In genomic region chr19:43626160-43626559, GRCm38 (mm10) we compare ENCODE assay signal across 16 mouse cellular contexts. TPM values are rescaled to one million over a fixed set of nuclear protein-coding genes. Genes with fewer than 3 reads are reported as not detected.
DNase-seq lines count a peak whose midpoint lies in the region; ATAC-seq and TF ChIP-seq lines count a peak whose summit lies in the region.
"Had no signal": no experiment of that assay in that cellular context is flagged by ENCODE, and none has a peak within 500 bp of the region (broad histone marks: within the 10 kb centered on the region; RNA-seq: fewer than 3 reads in every experiment).

No protein-coding gene starts in this region.

- no peak overlapping the region for H3K4me3 ChIP-seq in hindbrain, embryonic 11.5 days (ENCODE audit: low read depth, low read length)
- no peak overlapping the region for H3K4me3 ChIP-seq in hindbrain, postnatal 0 days (ENCODE audit: low read length)
- H3K4me3 ChIP-seq in neural tube, embryonic 12.5 days, result no peak overlapping the region
- H3K4me3 ChIP-seq in hindbrain, embryonic 13.5 days, result no peak overlapping the region
- H3K4me3 ChIP-seq: erythroblast, embryonic 14.5 days had no signal

- H3K4me2 ChIP-seq in hindbrain, embryonic 11.5 days (replicated peaks; ENCODE audit: low read depth, low read length), result no peak overlapping the region
- H3K4me2 ChIP-seq in hindbrain, postnatal 0 days (ENCODE audit: low read depth, low read length), result no peak overlapping the region
- H3K4me2 ChIP-seq in neural tube, embryonic 12.5 days (replicated peaks), result no peak overlapping the region
- no peak overlapping the region for H3K4me2 ChIP-seq in hindbrain, embryonic 13.5 days

- ATAC-seq in hindbrain, embryonic 11.5 days (ENCODE audit: low FRiP score), result peak; percentile 79; the same call in 1 of the 2 replicates
- ATAC-seq in hindbrain, postnatal 0 days, result no peak
- ATAC-seq in neural tube, embryonic 12.5 days (ENCODE audit: low FRiP score, low read depth), result peak; percentile 82; the same call in 1 of the 2 replicates
- ATAC-seq in hindbrain, embryonic 13.5 days (ENCODE audit: low FRiP score), result peak; percentile 61

- peaks cover 22% of the 10 kb centered on the region for H3K27me3 ChIP-seq in hindbrain, embryonic 11.5 days (ENCODE audit: control insufficient read depth, insufficient read depth, low read length)
- H3K27me3 ChIP-seq in hindbrain, postnatal 0 days (ENCODE audit: insufficient read depth, low read length), result peaks cover 18% of the 10 kb centered on the region
- H3K27me3 ChIP-seq in neural tube, embryonic 12.5 days (replicated peaks), result peaks cover 30% of the 10 kb centered on the region
- H3K27me3 ChIP-seq in hindbrain, embryonic 13.5 days, result peaks cover 45% of the 10 kb centered on the region

- TF ChIP-seq CTCF in hindbrain, postnatal 0 days (IDR thresholded peaks at IDR 0.05; ENCODE audit: low read depth), result no peak

- H3K4me1 ChIP-seq in hindbrain, embryonic 11.5 days (replicated peaks; ENCODE audit: control insufficient read depth, insufficient read depth, low read length), result no peaks in the 10 kb centered on the region
- no peaks in the 10 kb centered on the region for H3K4me1 ChIP-seq in hindbrain, postnatal 0 days (ENCODE audit: insufficient read depth, low read length)
- H3K4me1 ChIP-seq in neural tube, embryonic 12.5 days, result peaks cover 4% of the 10 kb centered on the region; the same call in 1 of the 2 replicates
- peaks cover 10% of the 10 kb centered on the region for H3K4me1 ChIP-seq in hindbrain, embryonic 13.5 days (replicated peaks)

- peak; percentile 42 for DNase-seq in hindbrain, embryonic 11.5 days (ENCODE audit: low spot score)
- no peak for DNase-seq in hindbrain, postnatal 0 days (ENCODE audit: low spot score)
- DNase-seq in neural tube, embryonic 10.5 days (ENCODE audit: extremely low spot score, low spot score), result no peak
- DNase-seq in spleen, adult 18-20 months, result no peak
- DNase-seq in frontal cortex, adult 2 months (ENCODE audit: extremely low spot score in 1 of 2, low spot score in 1 of 2), result no peak
- DNase-seq: adrenal gland, adult 8-10 months; cerebellum, adult 2 months; heart, adult 18-20 months; kidney, postnatal 14 days; right cerebral cortex, postnatal 25 days had no signal

- H3K9ac ChIP-seq in hindbrain, embryonic 11.5 days (ENCODE audit: low read depth, low read length), result no peak overlapping the region
- H3K9ac ChIP-seq in hindbrain, postnatal 0 days (replicated peaks; ENCODE audit: low read length), result no peak overlapping the region
- no peak overlapping the region for H3K9ac ChIP-seq in neural tube, embryonic 12.5 days
- H3K9ac ChIP-seq in hindbrain, embryonic 13.5 days, result no peak overlapping the region

- no peaks in the 10 kb centered on the region for H3K9me3 ChIP-seq in hindbrain, embryonic 11.5 days (ENCODE audit: control insufficient read depth, low read length)
- no peaks in the 10 kb centered on the region for H3K9me3 ChIP-seq in hindbrain, postnatal 0 days (ENCODE audit: low read length)
- no peaks in the 10 kb centered on the region for H3K9me3 ChIP-seq in neural tube, embryonic 12.5 days
- H3K9me3 ChIP-seq in hindbrain, embryonic 13.5 days, result no peaks in the 10 kb centered on the region

- 25% methylated on average over 3 of the region's 3 CpGs for WGBS in hindbrain, embryonic 11.5 days
- WGBS in hindbrain, postnatal 0 days, result 31% methylated on average over 3 of the region's 3 CpGs
- 15% methylated on average over 3 of the region's 3 CpGs for WGBS in neural tube, embryonic 12.5 days
- WGBS in hindbrain, embryonic 13.5 days, result 22% methylated on average over 3 of the region's 3 CpGs

- H3K27ac ChIP-seq in hindbrain, embryonic 11.5 days (ENCODE audit: low read depth, low read length), result no peak overlapping the region
- no peak overlapping the region for H3K27ac ChIP-seq in hindbrain, postnatal 0 days
- H3K27ac ChIP-seq in neural tube, embryonic 12.5 days, result no peak overlapping the region
- H3K27ac ChIP-seq in hindbrain, embryonic 13.5 days, result no peak overlapping the region

- H3K36me3 ChIP-seq in hindbrain, embryonic 11.5 days (ENCODE audit: control insufficient read depth, insufficient read depth, low read length), result no peaks in the 10 kb centered on the region
- H3K36me3 ChIP-seq in hindbrain, postnatal 0 days (ENCODE audit: insufficient read depth, low read length), result no peaks in the 10 kb centered on the region
- H3K36me3 ChIP-seq in neural tube, embryonic 12.5 days, result no peaks in the 10 kb centered on the region
- H3K36me3 ChIP-seq in hindbrain, embryonic 13.5 days, result no peaks in the 10 kb centered on the region

RNA-seq across cellular contexts. Expression of gene Nkx2-3, which starts 14.0 kb away (rescaled TPM):
- 0.20 and 0.38 TPM in 2 replicates for polyA plus RNA-seq in hindbrain, embryonic 11.5 days (2014; fragmentation: Nextera tagmentation; extraction: Ambion mirVana)
- not detected in 2 replicates for total RNA-seq in hindbrain, postnatal 0 days (2014; rRNA removed)
- not detected in 2 replicates for polyA plus RNA-seq in hindbrain, postnatal 0 days (2015; fragmentation: Nextera tagmentation; extraction: Ambion mirVana)
- not detected in 2 replicates for polyA plus RNA-seq in neural tube, embryonic 12.5 days (2016; fragmentation: Nextera tagmentation; extraction: Ambion mirVana)
- polyA plus RNA-seq in hindbrain, embryonic 13.5 days (2015; fragmentation: Nextera tagmentation; extraction: Ambion mirVana), result 0.18 TPM in 1 of 2 replicates, not detected in the other
- 0.04 TPM in 1 of 2 replicates, not detected in the other for polyA plus RNA-seq in frontal cortex, adult 2 months (2012; rRNA removed)
- total RNA-seq: adrenal gland, adult 8-10 months; heart, adult 18-20 months had no signal
- polyA plus RNA-seq: cerebellum, adult 2 months; cortical plate, adult 2 months; erythroblast, embryonic 14.5 days; heart, embryonic 16.5 days; limb, embryonic 14.5 days had no signal

RNA-seq across cellular contexts. Expression of gene Slc25a28, which starts 48.5 kb away (rescaled TPM):
- 9.1 and 10.9 TPM in 2 replicates for polyA plus RNA-seq in hindbrain, embryonic 11.5 days (2014; fragmentation: Nextera tagmentation; extraction: Ambion mirVana)
- 35.7 and 53.1 TPM in 2 replicates for total RNA-seq in hindbrain, postnatal 0 days (2014; rRNA removed)
- polyA plus RNA-seq in hindbrain, postnatal 0 days (2015; fragmentation: Nextera tagmentation; extraction: Ambion mirVana), result 16.1 and 18.1 TPM in 2 replicates
- polyA plus RNA-seq in neural tube, embryonic 12.5 days (2016; fragmentation: Nextera tagmentation; extraction: Ambion mirVana), result 15.7 and 17.4 TPM in 2 replicates
- 14.0 and 15.1 TPM in 2 replicates for polyA plus RNA-seq in hindbrain, embryonic 13.5 days (2015; fragmentation: Nextera tagmentation; extraction: Ambion mirVana)
- 101 and 102 TPM in 2 replicates for polyA plus RNA-seq in frontal cortex, adult 2 months (2012; rRNA removed)
